Comparison of ENCODE assay signal across 9 mouse cellular contexts in the genomic region with DNA sequence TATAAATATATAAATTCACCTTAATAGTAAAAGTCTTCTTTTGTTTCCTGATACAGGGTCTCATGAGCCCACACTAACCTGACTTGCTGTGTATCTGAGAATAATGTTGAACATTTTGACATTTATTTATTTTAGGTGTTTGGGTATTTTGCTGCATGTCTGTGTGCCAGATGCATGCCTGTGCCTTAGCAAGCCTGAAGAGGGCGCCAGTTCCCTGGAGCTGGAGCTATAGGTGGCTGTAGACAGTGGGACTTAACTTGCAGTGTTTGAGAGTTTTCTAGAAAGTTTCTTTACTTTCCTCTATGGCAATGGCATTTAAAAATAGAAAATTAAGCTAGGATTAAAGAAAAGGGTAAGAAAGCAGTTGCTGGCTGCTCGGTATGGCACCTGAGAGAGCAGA. TPM values are rescaled to one million over a fixed set of nuclear protein-coding genes. Genes with fewer than 3 reads are reported as not detected.
A peak's percentile ranks its signal among the peaks of the same experiment; 100 is the strongest.
DNase-seq lines count a peak whose midpoint lies in the region; TF ChIP-seq lines count a peak whose summit lies in the region.
"Had no signal": no experiment of that assay in that cellular context is flagged by ENCODE, and none has a peak within 500 bp of the region (broad histone marks: within the 10 kb centered on the region; RNA-seq: fewer than 3 reads in every experiment).

No protein-coding gene starts in this region.

- peaks cover 11% of the 10 kb centered on the region for H3K36me3 ChIP-seq in thymus, adult 2 months (ENCODE audit: control insufficient read depth, insufficient read depth, low read length)

- intact Hi-C loops in heart, postnatal 10 days (cut with DNase I): no loop called here

- TF ChIP-seq POLR2A in thymus, adult 2 months (IDR thresholded peaks at IDR 0.05; ENCODE audit: control insufficient read depth, extremely low read depth, insufficient read depth, low read length, poor library complexity): no peak

- peaks cover 4% of the 10 kb centered on the region for H3K4me1 ChIP-seq in thymus, adult 2 months (replicated peaks; ENCODE audit: control insufficient read depth, insufficient read depth, low read length)

- no peaks in the 10 kb centered on the region for H3K27me3 ChIP-seq in thymus, adult 2 months (ENCODE audit: control insufficient read depth, insufficient read depth, low read length)
- H3K27me3 ChIP-seq: limb, embryonic 13.5 days had no signal

- no peak; the same call in 1 of the 2 replicates for TF ChIP-seq CTCF in thymus, adult 2 months (IDR thresholded peaks at IDR 0.05; ENCODE audit: borderline replicate concordance, control insufficient read depth, extremely low read depth, insufficient read depth, low read length, poor library complexity)

- H3K4me3 ChIP-seq in thymus, adult 2 months (ENCODE audit: control insufficient read depth, insufficient read depth, low read length): no peak overlapping the region
- H3K4me3 ChIP-seq: limb, embryonic 13.5 days had no signal

- peak; percentile 52 for DNase-seq in heart, postnatal 4 days
- DNase-seq in heart, postnatal 10 days: no peak
- peak; percentile 39 for DNase-seq in thymus, adult 2 months
- DNase-seq in thymus, adult 18-20 months: no peak
- peak; percentile 48 for DNase-seq in lung, postnatal 10 days
- no peak for DNase-seq in ovary, postnatal 36 days (ENCODE audit: low spot score)
- no peak for DNase-seq in urinary bladder, postnatal 10 days (ENCODE audit: low spot score)
- no peak for DNase-seq in layer of hippocampus, postnatal 25 days (ENCODE audit: extremely low spot score in 1 of 2, low spot score in 1 of 2)

- 79% methylated on average over 2 of the region's 2 CpGs for WGBS in thymus, adult 2 months

- H3K27ac ChIP-seq in thymus, adult 2 months (ENCODE audit: control insufficient read depth, insufficient read depth, low read length): no peak overlapping the region
- H3K27ac ChIP-seq: limb, embryonic 13.5 days had no signal

RNA-seq across cellular contexts. Expression of gene Srp9, which starts 6.3 kb away (rescaled TPM):
- 10 to 100 TPM; 48.7 to 50.8 TPM for total RNA-seq in heart, postnatal 4 days (2021)
- total RNA-seq in heart, postnatal 10 days (2021): 10 to 100 TPM; 48.1 to 49.0 TPM
- polyA plus RNA-seq in thymus, adult 2 months (2012; rRNA removed): 44.6 and 53.6 TPM in 2 replicates
- 10 to 100 TPM; 61.7 to 71.3 TPM for total RNA-seq in layer of hippocampus, postnatal 25 days (2021)

RNA-seq across cellular contexts. Expression of gene Vmn1r1, which starts 33.5 kb away (rescaled TPM):
- total RNA-seq in heart, postnatal 4 days (2021): not detected
- total RNA-seq in heart, postnatal 10 days (2021): not detected
- polyA plus RNA-seq in thymus, adult 2 months (2012; rRNA removed): not detected in 2 replicates
- not detected for total RNA-seq in layer of hippocampus, postnatal 25 days (2021)
- polyA plus RNA-seq: limb, embryonic 13.5 days had no signal

Comparison
In these comparisons a context has a peak if more than half of its experiments do, and no peak if none do; other contexts are left out.
1. DNase-seq: peak in heart, postnatal 4 days (single experiment), thymus, adult 2 months (single experiment) and lung, postnatal 10 days (single experiment); none in heart, postnatal 10 days (0 of 2), thymus, adult 18-20 months (0 of 2), ovary, postnatal 36 days (single experiment), urinary bladder, postnatal 10 days (single experiment) and layer of hippocampus, postnatal 25 days (0 of 2).